ENCODE assay signal across 23 mouse cellular contexts in genomic region chrX:108797268-108797667, GRCm38 (mm10). TPM values are rescaled to one million over a fixed set of nuclear protein-coding genes. Genes with fewer than 3 reads are reported as not detected.
A peak's percentile ranks its signal among the peaks of the same experiment; 100 is the strongest.
DNase-seq lines count a peak whose midpoint lies in the region; ATAC-seq and TF ChIP-seq lines count a peak whose summit lies in the region.
"Had no signal": no experiment of that assay in that cellular context is flagged by ENCODE, and none has a peak within 500 bp of the region (broad histone marks: within the 10 kb centered on the region; RNA-seq: fewer than 3 reads in every experiment).

No protein-coding gene starts in this region.

- H3K9ac ChIP-seq in liver, adult 2 months (ENCODE audit: low read depth, low read length): no peak overlapping the region
- no peak overlapping the region for H3K9ac ChIP-seq in intestine, postnatal 0 days (ENCODE audit: low read depth, low read length)
- H3K9ac ChIP-seq: embryonic facial prominence, embryonic 12.5 days; forebrain, embryonic 13.5 days; forebrain, embryonic 15.5 days had no signal

- no peaks in the 10 kb centered on the region for H3K79me2 ChIP-seq in liver, adult 2 months (ENCODE audit: control insufficient read depth, insufficient read depth, low read length)

- no peak overlapping the region for H3K27ac ChIP-seq in liver, adult 2 months (replicated peaks; ENCODE audit: insufficient read depth, low read depth, low read length)
- H3K27ac ChIP-seq in intestine, postnatal 0 days (ENCODE audit: low read depth, low read length): no peak overlapping the region
- no peak overlapping the region for H3K27ac ChIP-seq in hindbrain, embryonic 10.5 days
- H3K27ac ChIP-seq: embryonic facial prominence, embryonic 10.5 days; embryonic facial prominence, embryonic 12.5 days; forebrain, embryonic 13.5 days; forebrain, embryonic 15.5 days had no signal

- no peaks in the 10 kb centered on the region for H3K4me1 ChIP-seq in liver, adult 2 months (ENCODE audit: control insufficient read depth, insufficient read depth, low read length)
- no peaks in the 10 kb centered on the region for H3K4me1 ChIP-seq in intestine, postnatal 0 days (replicated peaks; ENCODE audit: control insufficient read depth, insufficient read depth, low read length)
- no peaks in the 10 kb centered on the region for H3K4me1 ChIP-seq in hindbrain, embryonic 10.5 days (replicated peaks)
- H3K4me1 ChIP-seq: embryonic facial prominence, embryonic 10.5 days; embryonic facial prominence, embryonic 12.5 days; forebrain, embryonic 13.5 days; forebrain, embryonic 15.5 days had no signal

- no peak overlapping the region for H3K4me2 ChIP-seq in intestine, postnatal 0 days (replicated peaks; ENCODE audit: low read depth)
- H3K4me2 ChIP-seq: embryonic facial prominence, embryonic 12.5 days; forebrain, embryonic 13.5 days; forebrain, embryonic 15.5 days had no signal

- H3K36me3 ChIP-seq in liver, adult 2 months (ENCODE audit: control insufficient read depth, insufficient read depth, low read length): no peaks in the 10 kb centered on the region; the same call in 1 of the 2 replicates
- no peaks in the 10 kb centered on the region for H3K36me3 ChIP-seq in intestine, postnatal 0 days (ENCODE audit: control insufficient read depth, insufficient read depth)
- H3K36me3 ChIP-seq in hindbrain, embryonic 10.5 days: no peaks in the 10 kb centered on the region
- H3K36me3 ChIP-seq: embryonic facial prominence, embryonic 10.5 days; embryonic facial prominence, embryonic 12.5 days; forebrain, embryonic 15.5 days had no signal

- ATAC-seq in intestine, postnatal 0 days: 0 out of 2 replicates have a peak, but pooled peaks have one; percentile 36
- ATAC-seq: activated CD4-positive, CD25-positive, alpha-beta regulatory T cell, adult 4 months; CD4-positive, CD25-positive, alpha-beta regulatory T cell, adult 4 months; forebrain, embryonic 13.5 days; forebrain, embryonic 15.5 days; Patski had no signal

- no peak for TF ChIP-seq CTCF in liver, adult 2 months (IDR thresholded peaks at IDR 0.05; ENCODE audit: low read depth, low read length)
- no peak for TF ChIP-seq CTCF in intestine, postnatal 0 days (IDR thresholded peaks at IDR 0.05; ENCODE audit: low read depth)

- DNase-seq in liver, adult 2 months (ENCODE audit: extremely low read depth, low read depth, low spot score): peak; percentile 43
- no peak for DNase-seq in liver
- no peak for DNase-seq in thymus, postnatal 0 days (ENCODE audit: low spot score)
- DNase-seq in hindbrain, embryonic 10.5 days (ENCODE audit: low spot score): no peak
- DNase-seq: adrenal gland, adult 8-10 months; adrenal gland, postnatal 14 days; adrenal gland, postnatal 36 days; B cell, adult 2 months; cerebellum, adult 11-12 months; cerebellum, adult 2 months; cerebellum, adult 9-10 months; cerebellum, postnatal 10 days; cerebellum, postnatal 25 days had no signal

- no peaks in the 10 kb centered on the region for H3K9me3 ChIP-seq in intestine, postnatal 0 days (ENCODE audit: control insufficient read depth)
- H3K9me3 ChIP-seq in hindbrain, embryonic 10.5 days: no peaks in the 10 kb centered on the region
- H3K9me3 ChIP-seq: embryonic facial prominence, embryonic 10.5 days; embryonic facial prominence, embryonic 12.5 days; forebrain, embryonic 13.5 days; forebrain, embryonic 15.5 days; G1E had no signal

- no peak overlapping the region for H3K4me3 ChIP-seq in liver, adult 2 months (ENCODE audit: insufficient read depth, low read depth, low read length)
- no peak overlapping the region for H3K4me3 ChIP-seq in intestine, postnatal 0 days (ENCODE audit: low read depth, low read length)
- no peak overlapping the region for H3K4me3 ChIP-seq in hindbrain, embryonic 10.5 days
- H3K4me3 ChIP-seq: embryonic facial prominence, embryonic 10.5 days; embryonic facial prominence, embryonic 12.5 days; forebrain, embryonic 13.5 days; forebrain, embryonic 15.5 days had no signal

- no peak for TF ChIP-seq POLR2A in liver, adult 2 months (IDR thresholded peaks at IDR 0.05; ENCODE audit: extremely low read depth, insufficient read depth, low read length)

- H3K27me3 ChIP-seq in liver, adult 2 months (ENCODE audit: control insufficient read depth, insufficient read depth, low read length): no peaks in the 10 kb centered on the region
- no peaks in the 10 kb centered on the region for H3K27me3 ChIP-seq in intestine, postnatal 0 days (replicated peaks; ENCODE audit: control insufficient read depth, insufficient read depth, low read length)
- no peaks in the 10 kb centered on the region for H3K27me3 ChIP-seq in hindbrain, embryonic 10.5 days (ENCODE audit: insufficient read depth, poor library complexity, severe bottlenecking)
- H3K27me3 ChIP-seq: CH12.LX; embryonic facial prominence, embryonic 12.5 days; forebrain, embryonic 13.5 days; forebrain, embryonic 15.5 days had no signal

- 58% methylated on average over 3 of the region's 3 CpGs for WGBS in liver, adult 2 months
- 52% methylated on average over 3 of the region's 3 CpGs for WGBS in intestine, postnatal 0 days
- 77% methylated on average over 3 of the region's 3 CpGs for WGBS in hindbrain, embryonic 10.5 days

RNA-seq across cellular contexts. Expression of gene Brwd3, which starts 36.9 kb away (rescaled TPM):
- total RNA-seq in liver, adult 2 months (2014; rRNA removed): 4.9 and 5.3 TPM in 2 replicates
- 0.54 and 0.58 TPM in 2 replicates for polyA plus RNA-seq in liver, adult 2 months (2012; rRNA removed)
- 1.6 and 1.7 TPM in 2 replicates for polyA plus RNA-seq in intestine, postnatal 0 days (2015; fragmentation: Nextera tagmentation; extraction: Ambion mirVana)
- 3.7 and 4.4 TPM in 2 replicates for polyA plus RNA-seq in thymus, postnatal 0 days (2015; fragmentation: Nextera tagmentation; extraction: Ambion mirVana)
- polyA plus RNA-seq in hindbrain, embryonic 10.5 days (2016; fragmentation: Nextera tagmentation; extraction: Ambion mirVana): 2.9 TPM in 2 replicates
